Mouse (Mus musculus) liver, embryonic 14.5 days (tissue): ENCODE results near the gene Kcnab2.

Experiments
- CTCF ChIP-seq: IDR thresholded peaks from 2 replicates; pipeline ENCODE4 v1.5.1; 2016; ENCODE audit warnings: antibody characterized with exemption, low read depth, control low read depth
- EP300 ChIP-seq: IDR thresholded peaks from 2 replicates; pipeline ENCODE4 v1.6.1; 2016; ENCODE audit warnings: antibody characterized with exemption, low read depth

GRCm38 (mm10) chr4:152360855-152361254 is 116.8 kb downstream of the Kcnab2 start:
- TF ChIP-seq CTCF (no peak), EP300 (no peak)
